Mouse (Mus musculus) inflammation-experienced regulatory T-cells, adult 6 months (primary cell): ENCODE results near the gene Grk2. TPM values are rescaled to one million over a fixed set of nuclear protein-coding genes. Genes with fewer than 3 reads are reported as not detected.

Experiments
- ATAC-seq: one replicate; pipeline ENCODE4 v1.8.0; 2017
- polyA plus RNA-seq, 3 experiments: library from polyadenylated mRNA; unstranded; fragments of 100-300 nt; shearing (Covaris generic); gene quantifications; one replicate each; pipeline ENCODE4 v1.2.1; 2017

Gene Grk2
- 10 to 100 TPM; 81.3 to 90.8 (median 85.9) TPM for polyA plus RNA-seq

- ATAC-seq: no peak
Observed at GRCm38 (mm10) chr19:4306190-4306577, at the start of gene Grk2. Gene Grk2, minus strand, starts transcription at chr19:4306222.

DNA sequence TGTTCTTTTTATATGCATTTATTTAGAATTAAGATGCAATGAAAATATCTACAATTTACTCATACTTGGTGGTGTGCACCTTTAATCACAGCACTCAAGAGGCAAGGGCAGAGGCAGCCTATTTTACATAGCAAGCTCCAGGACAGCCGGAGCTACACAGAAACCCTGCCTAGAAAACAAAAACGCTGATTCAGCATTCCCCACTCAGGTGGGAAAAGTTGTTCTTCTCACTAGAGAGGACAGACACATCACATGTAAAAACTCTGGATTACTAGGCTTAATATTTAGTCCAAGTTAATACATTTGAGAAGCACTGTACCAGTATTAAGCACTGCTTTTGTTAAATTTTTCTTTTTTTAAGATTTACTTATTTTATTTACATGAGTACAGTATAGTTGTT, 43.4 kb upstream of the Grk2 start:
- ATAC-seq: no peak

GRCm38 (mm10) chr19:4346479-4346878, 40.5 kb upstream of the Grk2 start:
- no peak for ATAC-seq

GRCm38 (mm10) chr19:4338162-4338561, 32.1 kb upstream of the Grk2 start:
- peak; percentile 41 for ATAC-seq

- peak; percentile 93 for ATAC-seq
Observed at GRCm38 (mm10) chr19:4333791-4334190, 27.8 kb upstream of the Grk2 start.

DNA sequence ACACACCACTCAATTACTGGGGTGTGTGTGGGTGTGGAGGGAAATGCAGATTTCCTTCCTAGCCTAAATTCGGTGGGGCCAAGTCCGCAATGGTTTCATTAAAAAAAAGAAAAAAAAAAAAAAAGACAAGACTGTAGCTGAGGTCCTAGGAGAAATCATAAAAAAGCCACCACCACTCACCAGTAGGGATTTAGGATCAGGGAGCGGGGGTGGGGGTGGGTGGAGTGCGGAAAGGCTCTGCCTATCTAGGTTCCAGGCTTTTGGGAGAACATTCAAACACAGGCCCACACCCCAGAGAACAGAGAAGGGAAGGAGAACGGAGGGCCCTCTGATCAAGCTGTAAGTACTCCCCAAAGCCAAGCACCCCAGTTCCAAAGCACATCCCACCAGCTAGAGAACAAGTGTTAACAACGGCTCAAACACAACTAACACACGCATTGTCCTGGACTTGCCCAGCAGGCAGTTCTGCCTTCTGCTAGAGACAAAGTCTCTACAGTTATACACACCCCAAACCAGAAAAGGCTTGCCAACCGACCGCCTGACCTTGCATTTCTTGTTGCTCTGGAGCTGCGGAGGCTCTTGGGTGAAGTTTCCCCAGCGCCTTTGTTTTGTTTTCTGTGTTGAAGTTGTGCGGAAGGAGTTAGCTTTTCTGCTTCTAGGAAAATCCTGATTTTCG, 27.2 kb upstream of the Grk2 start:
- ATAC-seq: peak; percentile 2

DNA sequence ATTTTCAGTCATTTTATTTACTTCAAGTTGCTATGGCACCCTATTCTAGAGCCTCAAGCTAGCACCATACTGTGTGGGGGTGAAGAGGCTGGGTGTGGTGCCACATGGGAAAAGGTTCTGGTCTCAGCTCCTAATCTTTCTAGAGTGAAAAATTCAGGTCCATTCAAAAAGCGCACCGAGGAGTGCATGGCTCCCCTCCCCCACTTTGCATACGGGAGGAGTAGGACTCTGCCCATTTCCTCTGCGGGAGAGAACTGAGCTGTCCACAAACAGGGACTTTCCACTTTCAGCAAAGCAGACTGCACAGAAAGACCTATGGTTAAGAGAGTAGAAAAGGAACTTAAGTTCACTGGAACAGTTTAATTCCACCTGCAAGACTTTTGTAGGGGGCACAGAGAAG, 26.6 kb upstream of the Grk2 start:
- ATAC-seq: peak; percentile 62

DNA sequence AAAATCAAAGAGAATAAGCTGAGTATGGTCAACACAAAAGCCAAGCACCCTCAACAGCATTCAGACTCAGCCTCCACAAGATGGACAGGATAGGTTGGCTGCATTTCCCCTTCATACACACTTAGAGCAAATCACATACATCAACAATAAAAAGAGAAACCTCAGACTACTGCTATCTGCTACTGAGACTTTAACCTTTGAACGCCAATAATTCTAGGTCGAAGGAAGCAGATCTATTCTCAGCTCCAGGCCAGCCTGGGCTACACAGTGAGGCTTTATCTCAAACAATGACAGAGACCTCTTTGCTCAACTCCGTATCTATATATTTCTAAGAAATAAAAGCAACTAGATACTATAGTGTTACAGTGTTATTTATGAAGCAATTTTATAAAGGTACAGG, 25.3 kb upstream of the Grk2 start:
- ATAC-seq: no peak

DNA sequence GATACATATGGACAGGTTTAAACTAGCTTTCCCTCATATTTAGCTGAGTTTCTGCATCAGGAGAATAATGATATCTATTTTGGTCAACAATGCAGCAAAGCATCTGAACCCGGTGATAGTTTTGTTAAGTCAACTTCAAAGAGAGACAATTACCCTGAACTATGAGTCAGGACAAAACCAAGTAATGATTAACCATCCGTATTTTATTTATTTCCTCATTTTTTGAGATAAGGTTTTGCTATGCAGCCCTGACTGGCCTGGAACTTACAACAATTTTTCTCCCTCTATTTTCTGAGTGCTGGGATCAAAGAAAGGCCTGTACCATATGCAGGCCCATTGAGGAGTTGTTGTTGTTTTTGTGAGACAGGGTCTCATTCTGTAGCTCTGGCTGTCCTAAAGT, 24.6 kb upstream of the Grk2 start:
- no peak for ATAC-seq

DNA sequence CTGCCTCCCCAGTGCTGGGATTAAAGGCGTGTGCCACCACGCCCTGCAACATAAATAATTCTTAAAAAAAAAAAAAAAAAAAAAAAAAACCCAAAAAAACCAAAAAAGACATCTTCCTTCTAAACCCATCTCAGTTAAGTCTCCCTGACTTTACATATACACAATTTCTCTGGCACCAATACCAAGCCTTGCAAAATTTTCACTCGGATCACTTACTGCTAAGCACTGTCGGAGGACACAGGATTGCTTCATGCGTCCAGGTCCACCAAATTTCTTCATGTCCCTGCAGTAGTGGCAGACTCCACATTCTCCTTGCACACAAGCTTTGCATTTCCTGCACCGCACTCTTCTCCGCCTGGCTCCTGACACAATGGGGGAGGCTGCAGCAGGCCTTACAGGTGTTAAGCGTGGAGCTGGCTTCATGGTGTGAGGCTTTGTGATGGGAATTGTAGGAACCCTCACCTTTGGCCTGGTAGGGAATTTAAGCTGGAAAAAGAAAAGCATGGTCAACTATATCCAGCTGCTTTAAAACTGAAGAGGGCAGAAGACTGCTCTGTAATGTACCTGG, 22.8 kb upstream of the Grk2 start:
- ATAC-seq: no peak

- no peak for ATAC-seq
Observed at GRCm38 (mm10) chr19:4326881-4327280, 20.9 kb upstream of the Grk2 start.

DNA sequence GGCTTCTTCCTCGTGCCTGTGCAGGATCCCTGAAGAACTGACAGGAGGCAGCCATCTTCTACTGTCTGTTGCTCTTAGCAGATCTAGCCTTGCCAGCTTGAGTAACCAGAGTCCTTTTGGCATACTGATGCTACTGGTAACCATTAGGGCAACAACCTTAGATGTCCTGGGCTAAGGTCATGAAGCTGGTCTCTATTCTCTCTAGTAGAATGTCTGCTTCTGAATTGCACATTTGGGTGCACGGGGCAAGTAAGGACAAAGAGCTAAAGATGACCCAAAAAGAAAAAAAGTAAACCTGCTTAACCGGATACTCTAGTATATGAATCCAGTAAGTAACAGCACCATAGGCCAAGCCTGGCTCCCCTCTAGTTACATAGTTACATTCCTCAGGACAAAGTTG, 20.1 kb upstream of the Grk2 start:
- ATAC-seq: no peak

DNA sequence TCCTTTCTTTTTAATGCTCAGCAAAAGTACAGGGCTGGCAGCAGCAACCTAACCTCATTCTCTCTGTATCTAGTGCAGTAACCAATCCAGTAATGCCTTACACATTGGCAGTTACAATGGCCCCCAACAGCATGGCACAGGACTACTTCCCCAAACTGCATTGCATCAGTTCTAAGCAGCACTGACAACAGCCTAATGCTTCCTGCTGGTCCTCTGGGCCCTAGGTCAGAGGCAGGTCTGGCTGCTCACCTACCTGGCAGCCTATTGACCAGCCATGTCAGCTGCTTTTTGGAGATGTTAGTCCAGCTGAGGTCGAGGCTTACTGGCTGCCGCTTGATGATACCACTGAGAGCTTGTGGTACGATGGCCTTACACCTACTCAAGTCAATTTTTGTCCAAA, 16.1 kb upstream of the Grk2 start:
- ATAC-seq: no peak

GRCm38 (mm10) chr19:4321622-4322021, 15.6 kb upstream of the Grk2 start:
- ATAC-seq: no peak

DNA sequence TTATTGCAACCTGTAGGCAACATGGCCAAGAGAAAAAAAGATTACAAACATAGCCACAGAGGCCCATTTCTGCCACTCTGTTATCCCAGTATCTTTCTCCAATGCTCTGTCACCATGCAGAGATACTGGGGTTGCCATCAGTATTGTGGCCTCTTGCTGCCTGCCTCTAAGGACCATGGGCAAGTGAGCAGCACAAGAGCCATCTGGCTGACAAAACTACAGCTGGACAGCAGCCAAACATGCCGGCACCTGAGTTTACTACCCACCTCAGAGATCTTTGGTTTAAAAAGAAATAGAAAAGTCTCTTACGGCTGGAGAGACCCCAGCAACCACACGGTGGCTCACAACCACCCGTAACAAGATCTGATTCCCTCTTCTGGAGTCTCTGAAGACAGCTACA, 13.2 kb upstream of the Grk2 start:
- ATAC-seq: no peak

DNA sequence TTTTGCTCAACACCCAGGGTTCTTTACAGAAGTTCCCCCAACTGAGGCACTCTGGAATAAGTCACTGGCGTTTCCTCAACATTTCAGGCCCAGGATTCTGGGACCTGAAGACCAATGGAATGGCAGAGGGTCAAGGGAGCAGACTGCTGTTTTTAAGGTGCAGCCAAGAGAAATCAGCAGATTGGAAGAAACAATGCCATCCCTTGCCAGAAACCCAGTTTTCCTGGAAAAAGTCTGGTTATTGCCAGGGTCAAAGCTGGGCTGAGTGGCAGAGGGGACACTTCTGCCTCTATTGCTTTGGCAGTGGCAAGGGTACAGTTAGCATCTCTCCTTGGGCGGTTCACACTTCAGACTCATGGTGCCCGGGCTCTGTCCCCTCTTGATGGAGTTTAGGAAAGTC, 11.2 kb upstream of the Grk2 start:
- no peak for ATAC-seq

DNA sequence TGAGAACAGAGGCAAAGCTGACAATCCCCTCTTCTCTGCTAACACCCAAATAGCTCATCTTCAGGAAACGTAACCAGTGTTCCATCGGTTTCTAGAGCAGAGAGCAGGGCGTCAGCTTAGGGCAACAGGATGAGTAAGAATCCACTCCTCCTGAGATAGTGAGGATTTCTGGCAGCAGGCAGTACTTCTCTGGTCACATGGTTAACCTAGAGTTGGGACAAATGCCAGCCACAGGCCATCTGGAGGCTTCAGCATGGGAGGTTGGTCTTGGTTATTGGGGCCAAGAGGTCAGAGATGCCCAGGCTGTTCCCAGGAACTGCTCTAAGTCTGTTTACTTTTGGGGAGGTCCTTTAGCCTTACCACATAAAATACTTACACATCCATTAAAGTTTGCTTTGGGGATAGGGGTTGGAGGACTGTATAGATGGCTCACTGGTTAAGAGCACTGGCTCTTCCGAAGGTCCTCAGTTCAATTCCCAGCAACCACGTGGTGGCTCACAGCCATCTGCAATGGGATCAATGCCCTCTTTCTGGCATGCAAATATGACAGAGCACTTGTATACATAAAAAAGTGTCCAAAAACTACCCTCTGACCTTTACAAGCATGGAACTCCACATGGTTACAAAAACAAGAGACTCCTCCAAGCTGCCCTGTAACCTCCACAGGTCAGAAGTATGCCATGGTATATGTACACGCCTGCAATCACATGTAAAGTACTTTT, 9.4 kb upstream of the Grk2 start:
- no peak for ATAC-seq

DNA sequence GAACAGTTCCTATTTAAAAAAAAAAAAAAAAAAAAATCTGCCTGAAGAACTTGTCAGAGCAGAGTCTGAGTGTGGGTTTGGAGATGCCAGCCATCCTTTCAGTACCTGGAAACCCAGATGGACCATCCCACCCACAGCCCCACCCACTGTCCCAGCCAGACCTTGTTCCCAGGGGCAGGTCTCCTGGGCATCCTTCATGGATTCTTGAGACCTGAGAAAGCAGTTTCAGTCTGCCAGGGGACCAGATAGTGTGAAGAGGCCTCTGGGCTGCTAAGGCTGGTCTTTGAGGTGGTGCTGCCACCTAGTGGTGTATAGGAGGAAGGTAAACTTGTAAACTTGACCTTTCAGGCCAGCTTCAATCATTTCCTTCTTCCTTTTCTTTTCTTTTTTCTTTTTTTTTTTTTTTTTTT, 3.8 kb upstream of the Grk2 start:
- peak; percentile 56 for ATAC-seq

GRCm38 (mm10) chr19:4309302-4309701, 3.3 kb upstream of the Grk2 start:
- no peak for ATAC-seq

DNA sequence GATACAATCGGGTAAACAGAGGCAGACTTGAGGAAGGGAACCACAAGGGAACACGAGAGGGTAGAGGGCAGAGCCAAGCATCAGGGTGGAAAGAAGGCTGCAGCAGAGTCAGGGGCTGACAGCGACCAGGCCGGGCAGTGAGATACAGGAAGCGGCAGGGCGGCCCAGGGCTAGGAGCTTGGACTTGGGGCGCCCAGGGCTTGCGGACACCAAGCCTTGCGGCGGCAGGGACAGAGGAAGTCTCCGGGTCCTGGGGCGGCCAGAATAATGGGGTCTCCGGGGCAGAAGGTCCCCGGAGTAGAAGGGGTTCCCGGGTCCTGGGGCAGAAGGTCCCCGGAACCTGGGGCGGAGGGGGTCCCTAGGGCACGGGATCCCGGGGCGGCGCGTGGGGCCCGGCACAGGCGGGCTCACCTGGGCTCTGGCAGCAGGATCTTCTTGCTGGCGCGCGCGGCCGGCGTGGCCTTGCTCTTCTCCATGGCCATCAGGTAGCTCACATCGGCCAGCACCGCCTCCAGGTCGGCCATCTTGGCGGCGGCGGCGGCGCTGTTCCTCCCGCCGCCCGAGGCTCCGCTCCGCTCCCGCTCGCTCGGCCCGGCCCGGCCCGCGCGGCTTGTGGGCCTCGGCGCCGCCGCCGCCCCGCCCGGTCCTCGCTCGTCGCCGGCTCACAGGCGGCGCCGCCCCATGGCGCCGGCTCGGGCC, 382 bp downstream of the Grk2 start:
- ATAC-seq: no peak

- peak; percentile 51 for ATAC-seq
Observed at GRCm38 (mm10) chr19:4304871-4305321, 1.1 kb downstream of the Grk2 start.

DNA sequence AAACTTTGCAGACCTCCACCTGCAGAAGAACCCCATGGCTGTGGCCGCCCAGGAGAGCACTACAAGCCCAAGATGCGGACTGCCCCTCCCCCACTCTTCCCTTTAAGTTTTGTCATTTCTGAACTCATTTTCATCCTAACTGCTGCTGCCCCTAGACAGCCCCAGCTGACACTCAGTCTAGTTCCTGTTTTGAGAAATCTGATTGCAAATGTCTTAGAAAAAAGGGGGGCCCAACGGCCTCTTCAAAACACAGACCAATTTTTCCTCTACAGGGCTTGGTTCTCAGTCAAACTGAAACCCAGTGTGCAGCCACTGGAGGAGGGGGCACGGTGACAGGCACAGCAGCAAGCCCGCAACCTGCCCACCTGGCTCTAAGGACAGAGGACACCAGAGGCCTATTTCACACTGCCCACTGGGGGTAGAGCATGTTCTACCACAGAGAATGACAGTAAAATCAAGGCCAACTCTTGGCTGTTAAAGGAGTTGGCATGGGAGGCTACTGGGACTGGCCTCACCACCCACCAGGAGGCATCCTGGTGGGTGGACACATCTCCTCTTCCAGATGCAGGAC, 1.7 kb downstream of the Grk2 start:
- no peak for ATAC-seq

DNA sequence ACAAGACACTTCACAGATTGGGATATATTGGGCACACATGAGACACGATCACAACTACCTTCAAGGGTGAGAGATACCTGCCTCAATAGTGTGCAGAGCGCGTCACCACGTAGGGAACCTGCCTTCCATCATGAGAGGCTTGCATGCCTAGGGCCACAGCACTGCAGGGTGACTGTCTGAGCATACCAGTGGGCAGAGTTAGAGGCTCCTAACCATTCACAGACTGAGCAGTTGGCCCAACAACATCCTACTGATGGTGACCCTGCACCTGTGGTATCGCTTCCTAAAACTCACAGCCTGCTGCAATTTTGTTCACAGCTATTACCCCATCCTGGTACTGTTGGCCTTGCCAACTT, 2.4 kb downstream of the Grk2 start:
- ATAC-seq: no peak
